Mouse (Mus musculus): ENCODE measurements around the gene Isg20l2.

Isg20l2 gene

GRCm38 (mm10) chr3:87910573-87911141 is 19.5 kb upstream of the Isg20l2 start:
- DNase-seq (ENCODE audit: low spot score in 2 of 2) = no peak

GRCm38 (mm10) chr3:87913491-87913890 is 16.6 kb upstream of the Isg20l2 start:
- no peak for DNase-seq (ENCODE audit: low spot score in 2 of 2)

- DNase-seq (ENCODE audit: low spot score in 2 of 2) = no peak
Observed at GRCm38 (mm10) chr3:87913891-87914290, 16.2 kb upstream of the Isg20l2 start.

- DNase-seq (ENCODE audit: low spot score in 2 of 2) = no peak
Observed at GRCm38 (mm10) chr3:87916990-87917389, 13.1 kb upstream of the Isg20l2 start.

- no peak for DNase-seq (ENCODE audit: low spot score in 2 of 2)
Observed at GRCm38 (mm10) chr3:87918551-87918950, 11.6 kb upstream of the Isg20l2 start.

- DNase-seq (ENCODE audit: low spot score in 2 of 2) = peak; percentile 84 to 92
Observed at GRCm38 (mm10) chr3:87919336-87920108, 10.6 kb upstream of the Isg20l2 start, which contains the start of gene Mrpl24. Gene Mrpl24, plus strand, starts transcription at chr3:87919506.

GRCm38 (mm10) chr3:87920270-87920943 is 9.7 kb upstream of the Isg20l2 start:
- no peak for DNase-seq (ENCODE audit: low spot score in 2 of 2)

GRCm38 (mm10) chr3:87924996-87925395 is 5.1 kb upstream of the Isg20l2 start:
- no peak for DNase-seq (ENCODE audit: low spot score in 2 of 2)

GRCm38 (mm10) chr3:87927452-87927851 is 2.7 kb upstream of the Isg20l2 start:
- no peak for DNase-seq (ENCODE audit: low spot score in 2 of 2)

- no peak for DNase-seq (ENCODE audit: low spot score in 2 of 2)
Observed at GRCm38 (mm10) chr3:87929341-87930077, 605 bp upstream of the Isg20l2 start.

GRCm38 (mm10) chr3:87934026-87934425 is 3.9 kb downstream of the Isg20l2 start:
- DNase-seq (ENCODE audit: low spot score in 2 of 2) = no peak

- no peak for DNase-seq (ENCODE audit: low spot score in 2 of 2)
Observed at GRCm38 (mm10) chr3:87934501-87934900, 4.4 kb downstream of the Isg20l2 start.

GRCm38 (mm10) chr3:87935201-87935600 is 5.1 kb downstream of the Isg20l2 start:
- no peak for DNase-seq (ENCODE audit: low spot score in 2 of 2)

- DNase-seq (ENCODE audit: low spot score in 2 of 2) = peak in 1 of 2 experiments; percentile 37
Observed at GRCm38 (mm10) chr3:87935776-87936175, 5.7 kb downstream of the Isg20l2 start.

- DNase-seq (ENCODE audit: low spot score in 2 of 2) = no peak
Observed at GRCm38 (mm10) chr3:87940611-87941010, 10.5 kb downstream of the Isg20l2 start.

- no peak for DNase-seq (ENCODE audit: low spot score in 2 of 2)
Observed at GRCm38 (mm10) chr3:87942471-87942870, 12.4 kb downstream of the Isg20l2 start.

- no peak for DNase-seq (ENCODE audit: low spot score in 2 of 2)
Observed at GRCm38 (mm10) chr3:87943586-87943985, 13.5 kb downstream of the Isg20l2 start.

- no peak for DNase-seq (ENCODE audit: low spot score in 2 of 2)
Observed at GRCm38 (mm10) chr3:87944838-87945600, 14.9 kb downstream of the Isg20l2 start.

GRCm38 (mm10) chr3:87945781-87946540 is 15.8 kb downstream of the Isg20l2 start:
- DNase-seq (ENCODE audit: low spot score in 2 of 2) = no peak

- DNase-seq (ENCODE audit: low spot score in 2 of 2) = no peak
Observed at GRCm38 (mm10) chr3:87946541-87946860, 16.4 kb downstream of the Isg20l2 start.
